Comparison of ENCODE assay signal across 15 mouse cellular contexts in the genomic region with DNA sequence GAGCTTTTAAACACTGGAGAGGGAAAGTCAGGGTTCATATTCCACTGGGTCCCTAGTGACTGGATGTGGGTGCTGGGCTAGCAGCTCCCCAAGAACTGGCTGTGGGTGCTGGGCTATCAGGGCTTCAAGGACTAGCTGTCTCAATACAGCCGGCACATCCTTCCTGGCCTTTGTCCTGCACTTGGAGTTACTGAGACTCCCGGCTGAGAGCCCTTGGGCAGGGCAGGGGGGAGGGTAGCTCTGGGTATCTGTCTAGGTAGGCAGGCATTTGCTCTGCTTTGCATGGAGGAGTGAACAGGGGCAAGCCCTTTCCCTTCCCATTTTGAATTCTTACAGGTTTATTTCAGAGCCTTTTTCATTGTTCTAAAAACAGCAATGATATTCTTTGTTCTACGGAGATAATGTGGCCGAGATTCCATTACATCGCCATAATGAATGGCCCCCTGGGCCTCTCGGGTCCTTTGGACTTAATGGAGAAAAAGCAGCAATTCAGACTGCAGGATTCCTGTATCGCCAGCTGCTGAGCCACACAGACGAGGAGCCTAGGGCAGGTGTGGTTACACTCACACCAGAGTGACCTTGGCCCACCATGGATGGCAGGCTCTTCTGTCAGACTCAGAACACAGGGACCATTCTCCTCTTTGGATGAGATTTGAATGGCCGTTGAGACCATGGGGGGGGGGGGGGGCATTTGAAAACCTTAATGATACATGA.
DNase-seq lines count a peak whose midpoint lies in the region; ATAC-seq and TF ChIP-seq lines count a peak whose summit lies in the region.
"Had no signal": no experiment of that assay in that cellular context is flagged by ENCODE, and none has a peak within 500 bp of the region (broad histone marks: within the 10 kb centered on the region; RNA-seq: fewer than 3 reads in every experiment).

No protein-coding gene starts in this region.

- no peaks in the 10 kb centered on the region for H3K36me3 ChIP-seq in kidney, embryonic 16.5 days (ENCODE audit: insufficient read depth, low read length)
- no peaks in the 10 kb centered on the region for H3K36me3 ChIP-seq in ES-Bruce4 (ENCODE audit: control insufficient read depth, insufficient read depth, low read length, poor library complexity, severe bottlenecking)
- H3K36me3 ChIP-seq in intestine, embryonic 16.5 days (ENCODE audit: control insufficient read depth, insufficient read depth, low read length) = no peaks in the 10 kb centered on the region
- H3K36me3 ChIP-seq: limb, embryonic 15.5 days had no signal

- H3K9me3 ChIP-seq in kidney, embryonic 16.5 days (ENCODE audit: low read length) = no peaks in the 10 kb centered on the region
- peaks cover 6% of the 10 kb centered on the region; the same call in 1 of the 2 replicates for H3K9me3 ChIP-seq in ES-Bruce4 (replicated peaks; ENCODE audit: control insufficient read depth, insufficient read depth, low read length, poor library complexity, severe bottlenecking)
- no peaks in the 10 kb centered on the region for H3K9me3 ChIP-seq in intestine, embryonic 16.5 days (ENCODE audit: control insufficient read depth, low read length)
- H3K9me3 ChIP-seq: limb, embryonic 15.5 days had no signal

- H3K4me2 ChIP-seq in kidney, embryonic 16.5 days (replicated peaks; ENCODE audit: low read depth, low read length) = no peak overlapping the region
- no peak overlapping the region for H3K4me2 ChIP-seq in intestine, embryonic 16.5 days (ENCODE audit: low read depth, low read length)
- H3K4me2 ChIP-seq: limb, embryonic 15.5 days had no signal

- H3K27ac ChIP-seq in kidney, embryonic 16.5 days (ENCODE audit: low read length) = 0 out of 2 replicates have a peak overlapping the region, but pooled peaks have one; percentile 26
- peak overlapping the region; percentile 57 for H3K27ac ChIP-seq in ES-Bruce4 (ENCODE audit: insufficient read depth, low read length)
- H3K27ac ChIP-seq in intestine, embryonic 16.5 days (ENCODE audit: low read length) = no peak overlapping the region
- H3K27ac ChIP-seq: limb, embryonic 15.5 days had no signal

- TF ChIP-seq EP300 in ES-Bruce4 (IDR thresholded peaks at IDR 0.05; ENCODE audit: insufficient read depth, low read depth, low read length) = peak; percentile 91

- 20% methylated on average over 9 of the region's 9 CpGs for WGBS in kidney, embryonic 16.5 days
- 33% methylated on average over 9 of the region's 9 CpGs for WGBS in intestine, embryonic 16.5 days

- peak; percentile 40; the same call in 1 of the 2 replicates for ATAC-seq in kidney, embryonic 16.5 days (ENCODE audit: low FRiP score, low TSS enrichment)
- peak; percentile 78 for ATAC-seq in intestine, embryonic 16.5 days

- no peak for DNase-seq in kidney, postnatal 36 days
- peak; percentile 96 for DNase-seq in R1 (ENCODE audit: low read depth, low spot score)
- no peak for DNase-seq in c-Kit-positive CD71-positive TER-119-positive erythroid progenitor cells, embryonic 14.5 days (ENCODE audit: low spot score)
- no peak for DNase-seq in urinary bladder, postnatal 25 days (ENCODE audit: low spot score)
- DNase-seq: adrenal gland, postnatal 36 days; cerebellum, adult 9-11 months; heart, adult 18-20 months; kidney, postnatal 14 days; lung, adult 18-20 months had no signal

- no peak overlapping the region for H3K9ac ChIP-seq in kidney, embryonic 16.5 days (replicated peaks; ENCODE audit: low read length)
- H3K9ac ChIP-seq in ES-Bruce4 (ENCODE audit: low read depth, poor library complexity, severe bottlenecking) = no peak overlapping the region
- H3K9ac ChIP-seq in intestine, embryonic 16.5 days (ENCODE audit: low read depth, low read length) = no peak overlapping the region
- H3K9ac ChIP-seq: limb, embryonic 15.5 days had no signal

- no peak overlapping the region for H3K4me3 ChIP-seq in kidney, embryonic 16.5 days (ENCODE audit: low read length)
- H3K4me3 ChIP-seq in ES-Bruce4 (ENCODE audit: low read depth, low read length) = no peak overlapping the region
- H3K4me3 ChIP-seq in intestine, embryonic 16.5 days (ENCODE audit: low read length) = no peak overlapping the region
- H3K4me3 ChIP-seq: erythroblast, embryonic 14.5 days; limb, embryonic 15.5 days; myocyte had no signal

- TF ChIP-seq POLR2A in ES-Bruce4 (IDR thresholded peaks at IDR 0.05; ENCODE audit: insufficient read depth, low read length) = no peak

- H3K27me3 ChIP-seq in kidney, embryonic 16.5 days (ENCODE audit: insufficient read depth, low read length) = no peaks in the 10 kb centered on the region
- H3K27me3 ChIP-seq in ES-Bruce4 (ENCODE audit: control insufficient read depth, insufficient read depth, low read length, poor library complexity, severe bottlenecking) = no peaks in the 10 kb centered on the region
- no peaks in the 10 kb centered on the region; the same call in 1 of the 2 replicates for H3K27me3 ChIP-seq in intestine, embryonic 16.5 days (replicated peaks; ENCODE audit: control insufficient read depth, insufficient read depth, low read length)
- H3K27me3 ChIP-seq: limb, embryonic 15.5 days had no signal

- H3K4me1 ChIP-seq in kidney, embryonic 16.5 days (ENCODE audit: insufficient read depth, low read length) = peaks cover 31% of the 10 kb centered on the region
- peaks cover 11% of the 10 kb centered on the region for H3K4me1 ChIP-seq in ES-Bruce4 (ENCODE audit: control insufficient read depth, insufficient read depth, low read length)
- no peaks in the 10 kb centered on the region for H3K4me1 ChIP-seq in intestine, embryonic 16.5 days (ENCODE audit: control insufficient read depth, insufficient read depth, low read length)

- no peak for TF ChIP-seq CTCF in ES-Bruce4 (IDR thresholded peaks at IDR 0.05; ENCODE audit: low read depth, low read length)
